13 mouse cellular contexts compared by ENCODE assay signal in genomic region chr14:74516451-74516850, GRCm38 (mm10).
"Had no signal": no experiment of that assay in that cellular context is flagged by ENCODE, and none has a peak within 500 bp of the region (broad histone marks: within the 10 kb centered on the region; RNA-seq: fewer than 3 reads in every experiment).

No protein-coding gene starts in this region.

- DNase-seq: lung, adult 18-20 months; lung, postnatal 14 days; lung, postnatal 4 days; midbrain, embryonic 14.5 days; right cerebral cortex, postnatal 25 days; right cerebral cortex, postnatal 4 days; spleen, adult 18-20 months; thymus, adult 18-20 months; thymus, postnatal 25 days; thymus, postnatal 4 days had no signal

- ATAC-seq: liver, embryonic 12.5 days; lung, postnatal 0 days; midbrain, embryonic 16.5 days had no signal
